Mouse (Mus musculus) left cerebral cortex, adult 9 months (tissue): ENCODE results near the gene Cops4.

Source experiments
- DNase-seq, 2 experiments: peaks; one replicate each; pipeline ENCODE4 v3.0.0; 2022; ENCODE audit warnings: low spot score in 2 of 2

Gene Cops4

GRCm38 (mm10) chr5:100578863-100579411 lies 60.8 kb downstream of the Cops4 start:
- no peak for DNase-seq

GRCm38 (mm10) chr5:100581622-100582434 lies 63.7 kb downstream of the Cops4 start:
- DNase-seq, result no peak

GRCm38 (mm10) chr5:100582435-100582826 lies 64.3 kb downstream of the Cops4 start:
- no peak for DNase-seq

GRCm38 (mm10) chr5:100583066-100583465 lies 65.0 kb downstream of the Cops4 start:
- no peak for DNase-seq

- no peak for DNase-seq
Observed at GRCm38 (mm10) chr5:100585206-100585644, 67.1 kb downstream of the Cops4 start.

GRCm38 (mm10) chr5:100585657-100586056 lies 67.5 kb downstream of the Cops4 start:
- DNase-seq, result no peak

- DNase-seq, result no peak
Observed at GRCm38 (mm10) chr5:100587136-100587535, 69.0 kb downstream of the Cops4 start.

- no peak for DNase-seq
Observed at GRCm38 (mm10) chr5:100587626-100588025, 69.5 kb downstream of the Cops4 start.

GRCm38 (mm10) chr5:100590505-100590904 lies 72.4 kb downstream of the Cops4 start:
- no peak for DNase-seq

- DNase-seq, result no peak
Observed at GRCm38 (mm10) chr5:100594803-100595467, 76.8 kb downstream of the Cops4 start.

GRCm38 (mm10) chr5:100595999-100596398 lies 77.9 kb downstream of the Cops4 start:
- DNase-seq, result no peak
